Mouse (Mus musculus) bone marrow macrophage, adult 2 months (primary cell): ENCODE measurements around the gene Trim62. TPM values are rescaled to one million over a fixed set of nuclear protein-coding genes. Genes with fewer than 3 reads are reported as not detected.
A peak's percentile ranks its signal among the peaks of the same experiment; 100 is the strongest.
"Not testable (repeated sequence)": the region's sequence is repeated elsewhere in the genome, so short reads cannot be mapped to it uniquely, and the experiment has no call there.

Source experiments
- H3K27ac ChIP-seq: 2 replicates; pipeline ENCODE4 v1.5.1; 2012; ENCODE audit warnings: low read depth, low read length; ENCODE audit not compliant: insufficient read depth
- H3K4me1 ChIP-seq: 2 replicates; pipeline ENCODE4 v1.6.1; 2012; ENCODE audit warnings: low read length; ENCODE audit not compliant: control insufficient read depth, insufficient read depth
- H3K4me3 ChIP-seq: 2 replicates; pipeline ENCODE4 v1.5.1; 2012; ENCODE audit warnings: mild to moderate bottlenecking, low read length, moderate library complexity; ENCODE audit not compliant: insufficient read depth
- CTCF ChIP-seq: IDR thresholded peaks from 2 replicates; pipeline ENCODE4 v1.5.1; 2012; ENCODE audit warnings: low read depth, mild to moderate bottlenecking, low read length, moderate library complexity
- POLR2A ChIP-seq: IDR thresholded peaks from 2 replicates; pipeline ENCODE4 v1.6.1; 2012; ENCODE audit warnings: mild to moderate bottlenecking, low read depth, low read length, borderline replicate concordance
- polyA plus RNA-seq: library from polyadenylated mRNA; stranded (reverse); fragments of >200 nt; gene quantifications from 2 replicates; pipeline ENCODE4 v1.2.4, GENCODE M21; 2012; ENCODE audit not compliant: missing spikeins, insufficient read depth, insufficient read length

Trim62 gene
- polyA plus RNA-seq, 1 experiment = 4.2 TPM

GRCm38 (mm10) chr4:128853117-128853516, 30.3 kb upstream of the Trim62 start:
- TF ChIP-seq POLR2A = no peak
- TF ChIP-seq CTCF = no peak
- Histone ChIP-seq H3K4me3 (no peak overlapping the region), H3K27ac (no peak overlapping the region), H3K4me1 (peaks cover 14% of the 10 kb centered on the region)

- TF ChIP-seq POLR2A (no peak), CTCF (no peak)
- Histone ChIP-seq H3K4me3 (no peak overlapping the region), H3K4me1 (peaks cover 7% of the 10 kb centered on the region; the same call in 1 of the 2 replicates), H3K27ac (no peak overlapping the region)
These were observed 27.8 kb upstream of the Trim62 start for GRCm38 (mm10) chr4:128855613-128856040.

- Histone ChIP-seq H3K4me1 (peaks cover 6% of the 10 kb centered on the region; the same call in 1 of the 2 replicates), H3K4me3 (no peak overlapping the region), H3K27ac (no peak overlapping the region)
- no peak for TF ChIP-seq CTCF
- TF ChIP-seq POLR2A = no peak
These were observed 26.2 kb upstream of the Trim62 start for GRCm38 (mm10) chr4:128857212-128857611.

GRCm38 (mm10) chr4:128858226-128858625, 25.2 kb upstream of the Trim62 start:
- not testable (repeated sequence) for H3K4me1 ChIP-seq

GRCm38 (mm10) chr4:128858878-128859277, 24.5 kb upstream of the Trim62 start:
- TF ChIP-seq CTCF (no peak), POLR2A (no peak)
- H3K4me3 ChIP-seq = no peak overlapping the region
- no peak overlapping the region for H3K27ac ChIP-seq
- H3K4me1 ChIP-seq = no peaks in the 10 kb centered on the region

More at GRCm38 (mm10) chr4:128858226-128858625, 25.2 kb upstream of the Trim62 start:
- not testable (repeated sequence) for H3K4me3 ChIP-seq, H3K27ac ChIP-seq

GRCm38 (mm10) chr4:128872992-128873391, 10.4 kb upstream of the Trim62 start:
- Histone ChIP-seq H3K4me1 (no peaks in the 10 kb centered on the region), H3K27ac (no peak overlapping the region), H3K4me3 (no peak overlapping the region)
- TF ChIP-seq POLR2A = no peak
- no peak for TF ChIP-seq CTCF

- TF ChIP-seq CTCF (no peak), POLR2A (no peak)
These were observed 9.3 kb upstream of the Trim62 start for GRCm38 (mm10) chr4:128874062-128874461.

GRCm38 (mm10) chr4:128875439-128875838, 7.9 kb upstream of the Trim62 start:
- no peaks in the 10 kb centered on the region for H3K4me1 ChIP-seq
- no peak for TF ChIP-seq POLR2A
- TF ChIP-seq CTCF = no peak
- H3K4me3 ChIP-seq = no peak overlapping the region
- no peak overlapping the region for H3K27ac ChIP-seq

More at GRCm38 (mm10) chr4:128874062-128874461, 9.3 kb upstream of the Trim62 start:
- Histone ChIP-seq H3K4me3 (no peak overlapping the region), H3K4me1 (no peaks in the 10 kb centered on the region), H3K27ac (no peak overlapping the region)

GRCm38 (mm10) chr4:128877520-128877919, 5.9 kb upstream of the Trim62 start:
- TF ChIP-seq CTCF (no peak), POLR2A (no peak)
- Histone ChIP-seq H3K4me3 (no peak overlapping the region), H3K4me1 (no peaks in the 10 kb centered on the region), H3K27ac (no peak overlapping the region)

GRCm38 (mm10) chr4:128878901-128879491, 4.4 kb upstream of the Trim62 start:
- Histone ChIP-seq H3K4me1 (no peaks in the 10 kb centered on the region; the same call in 1 of the 2 replicates), H3K4me3 (no peak overlapping the region), H3K27ac (no peak overlapping the region)
- no peak for TF ChIP-seq POLR2A
- no peak for TF ChIP-seq CTCF

GRCm38 (mm10) chr4:128883801-128884710, 676 bp downstream of the Trim62 start:
- TF ChIP-seq POLR2A = no peak
- no peak for TF ChIP-seq CTCF
- H3K4me1 ChIP-seq = peaks cover 2% of the 10 kb centered on the region
- peak overlapping the region; percentile 75 for H3K4me3 ChIP-seq
- H3K27ac ChIP-seq = no peak overlapping the region
